Mouse (Mus musculus) bone marrow macrophage, adult 2 months (primary cell): ENCODE data around the gene Papolb. TPM values are rescaled to one million over a fixed set of nuclear protein-coding genes. Genes with fewer than 3 reads are reported as not detected.

ENCODE experiments used
- H3K27ac ChIP-seq: 2 replicates; pipeline ENCODE4 v1.5.1; 2012; ENCODE audit warnings: low read depth, low read length; ENCODE audit not compliant: insufficient read depth
- H3K4me1 ChIP-seq: 2 replicates; pipeline ENCODE4 v1.6.1; 2012; ENCODE audit warnings: low read length; ENCODE audit not compliant: control insufficient read depth, insufficient read depth
- H3K4me3 ChIP-seq: 2 replicates; pipeline ENCODE4 v1.5.1; 2012; ENCODE audit warnings: mild to moderate bottlenecking, low read length, moderate library complexity; ENCODE audit not compliant: insufficient read depth
- CTCF ChIP-seq: IDR thresholded peaks from 2 replicates; pipeline ENCODE4 v1.5.1; 2012; ENCODE audit warnings: low read depth, mild to moderate bottlenecking, low read length, moderate library complexity
- POLR2A ChIP-seq: IDR thresholded peaks from 2 replicates; pipeline ENCODE4 v1.6.1; 2012; ENCODE audit warnings: mild to moderate bottlenecking, low read depth, low read length, borderline replicate concordance
- polyA plus RNA-seq: library from polyadenylated mRNA; stranded (reverse); fragments of >200 nt; gene quantifications from 2 replicates; pipeline ENCODE4 v1.2.4, GENCODE M21; 2012; ENCODE audit not compliant: missing spikeins, insufficient read depth, insufficient read length

Gene Papolb
- polyA plus RNA-seq, 1 experiment: not detected

- no peak overlapping the region for H3K27ac ChIP-seq
- no peak overlapping the region for H3K4me3 ChIP-seq
- H3K4me1 ChIP-seq: peaks cover 8% of the 10 kb centered on the region
- TF ChIP-seq CTCF (no peak), POLR2A (no peak)
Observed at GRCm38 (mm10) chr5:142521195-142521866, 8.5 kb downstream of the Papolb start.

GRCm38 (mm10) chr5:142520360-142520759 is 9.5 kb downstream of the Papolb start:
- H3K4me1 ChIP-seq: peaks cover 8% of the 10 kb centered on the region
- H3K4me3 ChIP-seq: no peak overlapping the region
- H3K27ac ChIP-seq: no peak overlapping the region
- TF ChIP-seq CTCF (no peak), POLR2A (no peak)

- Histone ChIP-seq H3K4me3 (no peak overlapping the region), H3K4me1 (peaks cover 8% of the 10 kb centered on the region), H3K27ac (no peak overlapping the region)
- no peak for TF ChIP-seq POLR2A
- no peak for TF ChIP-seq CTCF
Observed at GRCm38 (mm10) chr5:142518973-142519372, 10.9 kb downstream of the Papolb start.

GRCm38 (mm10) chr5:142512112-142512511 is 17.8 kb downstream of the Papolb start:
- H3K4me3 ChIP-seq: no peak overlapping the region
- H3K4me1 ChIP-seq: no peaks in the 10 kb centered on the region
- H3K27ac ChIP-seq: no peak overlapping the region
- no peak for TF ChIP-seq POLR2A
- TF ChIP-seq CTCF: no peak

- no peak overlapping the region for H3K4me3 ChIP-seq
- TF ChIP-seq POLR2A: no peak
- no peak for TF ChIP-seq CTCF
Observed at GRCm38 (mm10) chr5:142510061-142510414, 19.8 kb downstream of the Papolb start.

GRCm38 (mm10) chr5:142509141-142510060 is 20.5 kb downstream of the Papolb start:
- Histone ChIP-seq H3K4me1 (no peaks in the 10 kb centered on the region), H3K4me3 (no peak overlapping the region), H3K27ac (no peak overlapping the region)
- TF ChIP-seq POLR2A: no peak

More at GRCm38 (mm10) chr5:142510061-142510414, 19.8 kb downstream of the Papolb start:
- Histone ChIP-seq H3K4me1 (no peaks in the 10 kb centered on the region), H3K27ac (no peak overlapping the region)

GRCm38 (mm10) chr5:142505695-142506423 is 24.0 kb downstream of the Papolb start:
- Histone ChIP-seq H3K4me3 (no peak overlapping the region), H3K27ac (no peak overlapping the region), H3K4me1 (no peaks in the 10 kb centered on the region)
- TF ChIP-seq CTCF (no peak; the same call in 1 of the 2 replicates), POLR2A (no peak)

- TF ChIP-seq POLR2A (no peak), CTCF (no peak)
- no peaks in the 10 kb centered on the region for H3K4me1 ChIP-seq
- no peak overlapping the region for H3K27ac ChIP-seq
- H3K4me3 ChIP-seq: no peak overlapping the region
Observed at GRCm38 (mm10) chr5:142504175-142504574, 25.7 kb downstream of the Papolb start.

- no peaks in the 10 kb centered on the region for H3K4me1 ChIP-seq
- no peak overlapping the region for H3K27ac ChIP-seq
- TF ChIP-seq POLR2A (no peak), CTCF (peak; percentile 59)
- H3K4me3 ChIP-seq: no peak overlapping the region
Observed at GRCm38 (mm10) chr5:142502414-142502813, 27.5 kb downstream of the Papolb start.
